Mouse (Mus musculus): ENCODE results near the gene Fars2. TPM values are rescaled to one million over a fixed set of nuclear protein-coding genes. Genes with fewer than 3 reads are reported as not detected.

The Fars2 gene
- polyA plus RNA-seq, 1 experiment: 19.4 TPM

DNA sequence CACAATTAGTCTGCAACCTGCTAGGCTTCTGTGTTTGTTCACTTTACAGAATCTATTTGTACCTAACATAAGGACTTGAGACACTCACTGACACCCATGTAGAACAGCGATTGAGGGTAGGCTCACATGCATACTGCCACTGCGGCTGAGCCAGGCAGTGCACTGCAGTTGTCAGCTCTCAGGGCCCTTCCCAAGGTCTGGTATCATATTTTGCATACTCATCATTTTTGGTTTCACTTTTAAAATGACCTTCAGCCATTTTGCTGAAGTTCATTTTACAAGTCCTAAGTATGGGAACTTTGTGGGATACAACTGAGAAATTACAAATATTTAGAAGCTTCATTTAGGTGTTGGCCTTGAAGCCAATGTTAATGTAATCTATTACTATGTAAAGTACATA is 73.4 kb downstream of the Fars2 start:
- 72% methylated on average over 2 of the region's 2 CpGs for WGBS

DNA sequence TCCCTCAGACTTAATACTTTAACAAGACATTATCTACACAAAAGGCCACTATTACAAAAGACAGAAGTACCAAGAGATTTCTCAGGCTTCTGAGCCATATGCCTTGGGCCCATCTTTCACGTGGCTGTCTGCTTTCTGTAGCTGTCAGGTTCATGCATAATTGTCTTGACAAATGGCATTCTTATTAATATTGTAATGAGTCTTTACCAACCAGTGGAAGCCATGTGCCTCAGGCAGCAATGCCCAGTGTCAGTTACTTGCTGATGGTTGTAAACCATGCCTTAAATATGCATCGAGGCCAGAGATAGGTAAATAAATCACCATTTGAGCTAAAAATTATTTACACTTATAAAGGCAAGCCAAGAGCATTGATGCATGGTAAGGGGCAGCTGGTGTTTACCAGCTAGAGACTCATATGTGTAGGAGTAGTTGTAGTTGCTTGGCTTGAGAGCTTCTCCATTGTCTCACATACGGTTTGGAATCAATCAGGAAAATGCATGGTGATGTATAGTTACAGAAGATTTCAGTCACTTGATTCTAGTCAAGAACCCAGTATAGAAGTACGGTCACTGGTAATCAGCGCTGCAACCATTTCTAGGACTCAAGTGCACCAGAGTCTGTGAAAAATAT is 76.4 kb downstream of the Fars2 start:
- no peaks in the 10 kb centered on the region for H3K36me3 ChIP-seq (ENCODE audit: control insufficient read depth, insufficient read depth, low read length)
- 69% methylated on average over 5 of the region's 5 CpGs for WGBS
- H3K27ac ChIP-seq (ENCODE audit: insufficient read depth, low read length): no peak overlapping the region
- DNase-seq (ENCODE audit: low read depth in 1 of 2, low spot score in 2 of 2): no peak
- H3K4me1 ChIP-seq (ENCODE audit: control insufficient read depth, insufficient read depth, insufficient read length): no peaks in the 10 kb centered on the region; the same call in 1 of the 2 replicates
- TF ChIP-seq POLR2A (IDR thresholded peaks at IDR 0.05; ENCODE audit: low read depth, low read length) (no peak), CTCF (IDR thresholded peaks at IDR 0.05; ENCODE audit: extremely low read depth, insufficient read depth, insufficient read length, insufficient replicate concordance) (no peak)
- H3K27me3 ChIP-seq (ENCODE audit: control insufficient read depth, insufficient read depth, low read length): no peaks in the 10 kb centered on the region
- no peak overlapping the region for H3K4me3 ChIP-seq (ENCODE audit: extremely low read depth, insufficient read depth, insufficient read length)

More for the DNA sequence above, 73.4 kb downstream of the Fars2 start:
- no peak for TF ChIP-seq POLR2A (IDR thresholded peaks at IDR 0.05; ENCODE audit: low read depth, low read length)
- no peak for TF ChIP-seq CTCF (IDR thresholded peaks at IDR 0.05; ENCODE audit: extremely low read depth, insufficient read depth, insufficient read length, insufficient replicate concordance)
- no peaks in the 10 kb centered on the region for H3K27me3 ChIP-seq (ENCODE audit: control insufficient read depth, insufficient read depth, low read length)
- DNase-seq (ENCODE audit: low read depth in 1 of 2, low spot score in 2 of 2): no peak
- no peak overlapping the region for H3K4me3 ChIP-seq (ENCODE audit: extremely low read depth, insufficient read depth, insufficient read length)
- H3K27ac ChIP-seq (ENCODE audit: insufficient read depth, low read length): no peak overlapping the region
- H3K4me1 ChIP-seq (ENCODE audit: control insufficient read depth, insufficient read depth, insufficient read length): no peaks in the 10 kb centered on the region
- H3K36me3 ChIP-seq (ENCODE audit: control insufficient read depth, insufficient read depth, low read length): no peaks in the 10 kb centered on the region

DNA sequence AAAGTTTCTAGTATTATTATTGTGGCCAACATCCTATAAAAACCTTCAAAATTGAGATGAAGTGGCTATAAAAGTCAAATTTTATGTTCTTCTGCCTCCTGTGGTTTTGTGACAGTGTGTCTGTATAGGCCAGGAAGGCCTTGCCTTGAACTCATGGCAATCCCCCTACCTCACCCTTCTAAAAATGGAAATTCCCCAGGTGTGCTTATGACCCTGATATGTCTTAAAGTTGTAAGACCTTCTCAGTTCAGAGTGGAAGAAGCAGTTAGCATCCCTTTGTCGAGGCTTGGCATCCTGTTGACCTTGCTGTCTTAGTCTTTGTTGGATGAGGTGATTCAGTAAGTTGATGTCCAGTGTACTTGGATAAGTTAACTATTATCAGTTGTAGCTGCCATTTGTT is 82.1 kb downstream of the Fars2 start:
- DNase-seq (ENCODE audit: low read depth in 1 of 2, low spot score in 2 of 2): no peak
- no peak overlapping the region for H3K4me3 ChIP-seq (ENCODE audit: extremely low read depth, insufficient read depth, insufficient read length)
- no peak overlapping the region for H3K27ac ChIP-seq (ENCODE audit: insufficient read depth, low read length)
- H3K27me3 ChIP-seq (ENCODE audit: control insufficient read depth, insufficient read depth, low read length): no peaks in the 10 kb centered on the region
- peaks cover 3% of the 10 kb centered on the region; the same call in 1 of the 2 replicates for H3K4me1 ChIP-seq (ENCODE audit: control insufficient read depth, insufficient read depth, insufficient read length)
- no peak for TF ChIP-seq CTCF (IDR thresholded peaks at IDR 0.05; ENCODE audit: extremely low read depth, insufficient read depth, insufficient read length, insufficient replicate concordance)
- no peak for TF ChIP-seq POLR2A (IDR thresholded peaks at IDR 0.05; ENCODE audit: low read depth, low read length)
- H3K36me3 ChIP-seq (ENCODE audit: control insufficient read depth, insufficient read depth, low read length): no peaks in the 10 kb centered on the region
- 85% methylated on average over 1 of the region's 1 CpGs for WGBS

DNA sequence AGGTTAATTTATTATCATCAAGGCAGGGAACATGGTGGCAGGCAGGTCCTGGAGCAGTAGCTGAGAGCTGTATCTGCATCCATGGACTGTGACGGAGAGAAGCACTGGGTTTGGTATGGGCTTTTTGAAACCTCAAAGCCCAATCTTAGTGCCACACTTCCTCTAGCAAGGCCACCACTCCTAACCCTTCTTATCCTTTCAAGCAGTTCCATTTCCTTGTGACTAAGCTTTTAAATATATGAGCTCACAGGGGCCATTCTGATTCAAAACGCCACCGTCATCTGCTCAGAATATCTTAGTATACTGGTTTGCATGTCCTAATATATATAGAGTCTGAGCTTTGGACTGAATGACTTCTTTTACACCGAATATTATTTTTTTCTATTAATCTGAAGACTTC is 83.2 kb downstream of the Fars2 start:
- Histone ChIP-seq H3K36me3 (ENCODE audit: control insufficient read depth, insufficient read depth, low read length) (peaks cover 2% of the 10 kb centered on the region; the same call in 1 of the 2 replicates), H3K4me1 (ENCODE audit: control insufficient read depth, insufficient read depth, insufficient read length) (peaks cover 3% of the 10 kb centered on the region; the same call in 1 of the 2 replicates), H3K4me3 (ENCODE audit: extremely low read depth, insufficient read depth, insufficient read length) (no peak overlapping the region), H3K27me3 (ENCODE audit: control insufficient read depth, insufficient read depth, low read length) (no peaks in the 10 kb centered on the region), H3K27ac (ENCODE audit: insufficient read depth, low read length) (no peak overlapping the region)
- 57% methylated on average over 4 of the region's 4 CpGs for WGBS
- no peak for TF ChIP-seq POLR2A (IDR thresholded peaks at IDR 0.05; ENCODE audit: low read depth, low read length)
- TF ChIP-seq CTCF (IDR thresholded peaks at IDR 0.05; ENCODE audit: extremely low read depth, insufficient read depth, insufficient read length, insufficient replicate concordance): no peak
- no peak for DNase-seq (ENCODE audit: low read depth in 1 of 2, low spot score in 2 of 2)

DNA sequence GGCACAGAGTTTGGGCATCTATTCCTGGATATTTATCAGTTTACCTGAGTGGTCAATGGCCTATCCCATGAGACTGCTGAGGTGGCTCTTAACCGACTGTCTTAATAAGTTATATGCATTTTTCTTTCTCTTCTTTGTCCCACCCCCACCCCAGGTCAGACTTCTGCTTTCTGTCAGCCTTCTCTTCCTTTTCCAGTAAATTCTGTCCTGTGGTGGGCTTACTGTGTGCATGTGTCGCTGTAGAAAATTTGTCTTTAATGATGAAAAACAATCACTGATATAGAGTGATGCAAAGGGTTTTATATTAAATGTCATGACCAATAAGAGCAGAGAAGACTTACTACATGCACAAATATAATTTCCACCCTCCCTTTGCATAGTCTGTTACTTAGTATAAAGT is 85.3 kb downstream of the Fars2 start:
- WGBS: 17% methylated on average over 2 of the region's 2 CpGs
- H3K4me3 ChIP-seq (ENCODE audit: extremely low read depth, insufficient read depth, insufficient read length): no peak overlapping the region
- peaks cover 3% of the 10 kb centered on the region; the same call in 1 of the 2 replicates for H3K4me1 ChIP-seq (ENCODE audit: control insufficient read depth, insufficient read depth, insufficient read length)
- no peaks in the 10 kb centered on the region for H3K27me3 ChIP-seq (ENCODE audit: control insufficient read depth, insufficient read depth, low read length)
- H3K36me3 ChIP-seq (ENCODE audit: control insufficient read depth, insufficient read depth, low read length): peaks cover 2% of the 10 kb centered on the region; the same call in 1 of the 2 replicates
- no peak for DNase-seq (ENCODE audit: low read depth in 1 of 2, low spot score in 2 of 2)
- H3K27ac ChIP-seq (ENCODE audit: insufficient read depth, low read length): no peak overlapping the region
- TF ChIP-seq POLR2A (IDR thresholded peaks at IDR 0.05; ENCODE audit: low read depth, low read length) (no peak), CTCF (IDR thresholded peaks at IDR 0.05; ENCODE audit: extremely low read depth, insufficient read depth, insufficient read length, insufficient replicate concordance) (no peak)

DNA sequence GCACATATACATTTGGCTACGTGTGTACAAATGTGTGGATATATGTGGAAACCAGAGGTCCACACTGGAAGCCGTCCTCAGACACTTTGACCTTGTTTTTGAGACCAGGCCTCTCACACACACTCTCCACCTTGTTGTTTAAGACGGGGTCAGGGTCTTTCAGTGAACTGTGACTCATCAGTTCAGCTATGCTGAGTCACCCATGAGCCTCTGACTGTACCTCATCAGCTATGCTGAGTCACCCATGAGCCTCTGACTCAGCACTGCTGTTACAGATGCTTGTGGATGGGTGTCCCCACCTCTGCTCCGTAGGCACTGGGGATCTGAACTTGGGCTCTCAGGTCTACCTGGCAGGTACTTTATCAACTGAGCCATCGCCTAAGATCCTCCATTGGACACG is 85.8 kb downstream of the Fars2 start:
- TF ChIP-seq POLR2A (IDR thresholded peaks at IDR 0.05; ENCODE audit: low read depth, low read length) (no peak), CTCF (IDR thresholded peaks at IDR 0.05; ENCODE audit: extremely low read depth, insufficient read depth, insufficient read length, insufficient replicate concordance) (no peak)
- Histone ChIP-seq H3K36me3 (ENCODE audit: control insufficient read depth, insufficient read depth, low read length) (peaks cover 2% of the 10 kb centered on the region; the same call in 1 of the 2 replicates), H3K27ac (ENCODE audit: insufficient read depth, low read length) (no peak overlapping the region), H3K27me3 (ENCODE audit: control insufficient read depth, insufficient read depth, low read length) (no peaks in the 10 kb centered on the region), H3K4me3 (ENCODE audit: extremely low read depth, insufficient read depth, insufficient read length) (no peak overlapping the region), H3K4me1 (ENCODE audit: control insufficient read depth, insufficient read depth, insufficient read length) (peaks cover 3% of the 10 kb centered on the region; the same call in 1 of the 2 replicates)
- 73% methylated on average over 6 of the region's 6 CpGs for WGBS
- no peak for DNase-seq (ENCODE audit: low read depth in 1 of 2, low spot score in 2 of 2)

DNA sequence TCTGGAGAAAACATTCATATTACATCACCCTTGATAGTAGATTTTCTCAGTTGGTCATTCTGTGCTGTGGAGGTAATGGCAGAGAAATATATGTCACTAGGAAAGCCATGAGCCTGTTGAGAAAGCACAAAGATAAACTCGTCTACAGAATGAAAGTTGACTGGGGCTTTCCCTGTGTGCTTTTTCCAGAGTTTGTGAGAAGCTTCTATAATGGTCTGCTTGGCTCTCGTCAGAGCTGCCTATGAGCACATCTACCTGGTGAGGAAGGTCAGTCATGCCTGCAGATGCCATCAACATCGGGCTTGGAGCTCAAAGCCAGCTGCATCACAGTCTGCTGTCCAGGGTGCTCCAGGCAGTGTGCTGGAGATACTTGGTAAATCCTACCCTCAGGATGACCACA is 87.1 kb downstream of the Fars2 start:
- TF ChIP-seq CTCF (IDR thresholded peaks at IDR 0.05; ENCODE audit: extremely low read depth, insufficient read depth, insufficient read length, insufficient replicate concordance): no peak
- no peak for TF ChIP-seq POLR2A (IDR thresholded peaks at IDR 0.05; ENCODE audit: low read depth, low read length)
- Histone ChIP-seq H3K4me1 (ENCODE audit: control insufficient read depth, insufficient read depth, insufficient read length) (peaks cover 3% of the 10 kb centered on the region; the same call in 1 of the 2 replicates), H3K36me3 (ENCODE audit: control insufficient read depth, insufficient read depth, low read length) (peaks cover 2% of the 10 kb centered on the region; the same call in 1 of the 2 replicates), H3K27ac (ENCODE audit: insufficient read depth, low read length) (no peak overlapping the region), H3K4me3 (ENCODE audit: extremely low read depth, insufficient read depth, insufficient read length) (no peak overlapping the region), H3K27me3 (ENCODE audit: control insufficient read depth, insufficient read depth, low read length) (no peaks in the 10 kb centered on the region)
- 86% methylated on average over 3 of the region's 3 CpGs for WGBS
- DNase-seq (ENCODE audit: low read depth in 1 of 2, low spot score in 2 of 2): no peak

All from spleen, adult 2 months (tissue).